Mouse (Mus musculus): ENCODE measurements at regions not wholly inside any gene's neighbourhood (a gene's known extent, or its start where the extent isn't known, plus 50 kb on each side); places are given as distances from the start of the nearest gene placed in this dataset.
"Not testable (repeated sequence)": the region's sequence is repeated elsewhere in the genome, so short reads cannot be mapped to it uniquely, and the experiment has no call there.

- Histone ChIP-seq H3K4me3 (replicated peaks) (no peak overlapping the region), H3K9me3 (no peaks in the 10 kb centered on the region), H3K27me3 (replicated peaks) (no peaks in the 10 kb centered on the region), H3K4me1 (no peaks in the 10 kb centered on the region), H3K36me3 (replicated peaks; ENCODE audit: low read length) (no peaks in the 10 kb centered on the region)
- TF ChIP-seq GATA1 (IDR thresholded peaks at IDR 0.05; ENCODE audit: borderline replicate concordance, low read length): no peak
- no peak for TF ChIP-seq FLI1 (IDR thresholded peaks at IDR 0.05; ENCODE audit: low read length)
Observed at GRCm38 (mm10) chr4:110083371-110083770, 105.5 kb downstream of the Dmrta2 start.

GRCm38 (mm10) chr4:110087570-110088247 lies 109.9 kb downstream of the Dmrta2 start:
- Histone ChIP-seq H3K27me3 (replicated peaks) (no peaks in the 10 kb centered on the region), H3K4me1 (no peaks in the 10 kb centered on the region), H3K4me3 (replicated peaks) (no peak overlapping the region), H3K36me3 (replicated peaks; ENCODE audit: low read length) (no peaks in the 10 kb centered on the region), H3K9me3 (no peaks in the 10 kb centered on the region)
- TF ChIP-seq GATA1 (IDR thresholded peaks at IDR 0.05; ENCODE audit: borderline replicate concordance, low read length) (no peak), FLI1 (IDR thresholded peaks at IDR 0.05; ENCODE audit: low read length) (no peak)

- peaks cover 4% of the 10 kb centered on the region; the same call in 1 of the 2 replicates for H3K9me3 ChIP-seq
- no peak overlapping the region for H3K4me3 ChIP-seq (replicated peaks)
- no peak for TF ChIP-seq GATA1 (IDR thresholded peaks at IDR 0.05; ENCODE audit: borderline replicate concordance, low read length)
- no peak for TF ChIP-seq FLI1 (IDR thresholded peaks at IDR 0.05; ENCODE audit: low read length)
- no peaks in the 10 kb centered on the region for H3K36me3 ChIP-seq (replicated peaks; ENCODE audit: low read length)
- H3K27me3 ChIP-seq (replicated peaks): no peaks in the 10 kb centered on the region
- no peaks in the 10 kb centered on the region; the same call in 1 of the 2 replicates for H3K4me1 ChIP-seq
Observed at GRCm38 (mm10) chr4:110093040-110093820, 115.4 kb downstream of the Dmrta2 start.

GRCm38 (mm10) chr4:110094541-110094940 lies 116.7 kb downstream of the Dmrta2 start:
- no peaks in the 10 kb centered on the region for H3K27me3 ChIP-seq (replicated peaks)
- TF ChIP-seq FLI1 (IDR thresholded peaks at IDR 0.05; ENCODE audit: low read length): no peak
- H3K4me3 ChIP-seq (replicated peaks): no peak overlapping the region
- peaks cover 4% of the 10 kb centered on the region; the same call in 1 of the 2 replicates for H3K9me3 ChIP-seq
- H3K36me3 ChIP-seq (replicated peaks; ENCODE audit: low read length): no peaks in the 10 kb centered on the region
- H3K4me1 ChIP-seq: no peaks in the 10 kb centered on the region; the same call in 1 of the 2 replicates

GRCm38 (mm10) chr4:110095760-110096593 lies 118.1 kb downstream of the Dmrta2 start:
- H3K4me3 ChIP-seq (replicated peaks): no peak overlapping the region
- H3K27me3 ChIP-seq (replicated peaks): no peaks in the 10 kb centered on the region
- no peaks in the 10 kb centered on the region; the same call in 1 of the 2 replicates for H3K4me1 ChIP-seq
- H3K9me3 ChIP-seq: peaks cover 4% of the 10 kb centered on the region; the same call in 1 of the 2 replicates
- H3K36me3 ChIP-seq (replicated peaks; ENCODE audit: low read length): no peaks in the 10 kb centered on the region
- TF ChIP-seq GATA1 (IDR thresholded peaks at IDR 0.05; ENCODE audit: borderline replicate concordance, low read length) (no peak), FLI1 (IDR thresholded peaks at IDR 0.05; ENCODE audit: low read length) (no peak)

- not testable (repeated sequence) for H3K4me1 ChIP-seq; H3K9me3 ChIP-seq; H3K27me3 ChIP-seq (replicated peaks); H3K4me3 ChIP-seq (replicated peaks); H3K36me3 ChIP-seq (replicated peaks; ENCODE audit: low read length)
Observed at GRCm38 (mm10) chr4:110104119-110104518, 126.3 kb downstream of the Dmrta2 start.

GRCm38 (mm10) chr4:110106620-110107243 lies 128.9 kb downstream of the Dmrta2 start:
- no peaks in the 10 kb centered on the region for H3K4me1 ChIP-seq
- TF ChIP-seq FLI1 (IDR thresholded peaks at IDR 0.05; ENCODE audit: low read length) (no peak), GATA1 (IDR thresholded peaks at IDR 0.05; ENCODE audit: borderline replicate concordance, low read length) (no peak)
- H3K36me3 ChIP-seq (replicated peaks; ENCODE audit: low read length): no peaks in the 10 kb centered on the region
- no peaks in the 10 kb centered on the region for H3K27me3 ChIP-seq (replicated peaks)
- H3K4me3 ChIP-seq (replicated peaks): no peak overlapping the region
- H3K9me3 ChIP-seq: no peaks in the 10 kb centered on the region; the same call in 1 of the 2 replicates

GRCm38 (mm10) chr4:110119438-110119837 lies 141.6 kb downstream of the Dmrta2 start:
- TF ChIP-seq FLI1 (IDR thresholded peaks at IDR 0.05; ENCODE audit: low read length): no peak
- TF ChIP-seq GATA1 (IDR thresholded peaks at IDR 0.05; ENCODE audit: borderline replicate concordance, low read length): no peak
- H3K4me3 ChIP-seq (replicated peaks): no peak overlapping the region
- H3K27me3 ChIP-seq (replicated peaks): no peaks in the 10 kb centered on the region
- no peaks in the 10 kb centered on the region for H3K36me3 ChIP-seq (replicated peaks; ENCODE audit: low read length)
- H3K9me3 ChIP-seq: no peaks in the 10 kb centered on the region
- no peaks in the 10 kb centered on the region for H3K4me1 ChIP-seq

- H3K9me3 ChIP-seq: no peaks in the 10 kb centered on the region
- H3K4me3 ChIP-seq (replicated peaks): no peak overlapping the region
- H3K4me1 ChIP-seq: no peaks in the 10 kb centered on the region
- H3K36me3 ChIP-seq (replicated peaks; ENCODE audit: low read length): no peaks in the 10 kb centered on the region
- TF ChIP-seq FLI1 (IDR thresholded peaks at IDR 0.05; ENCODE audit: low read length): no peak
- no peaks in the 10 kb centered on the region for H3K27me3 ChIP-seq (replicated peaks)
Observed at GRCm38 (mm10) chr4:110119874-110120273, 142.0 kb downstream of the Dmrta2 start.
